Mouse (Mus musculus): ENCODE results near the gene Ptpa.
A peak's percentile ranks its signal among the peaks of the same experiment; 100 is the strongest.

Gene Ptpa

GRCm38 (mm10) chr2:30436809-30437208, 21.0 kb downstream of the Ptpa start:
- no peak for DNase-seq (ENCODE audit: low read depth, low spot score)

DNA sequence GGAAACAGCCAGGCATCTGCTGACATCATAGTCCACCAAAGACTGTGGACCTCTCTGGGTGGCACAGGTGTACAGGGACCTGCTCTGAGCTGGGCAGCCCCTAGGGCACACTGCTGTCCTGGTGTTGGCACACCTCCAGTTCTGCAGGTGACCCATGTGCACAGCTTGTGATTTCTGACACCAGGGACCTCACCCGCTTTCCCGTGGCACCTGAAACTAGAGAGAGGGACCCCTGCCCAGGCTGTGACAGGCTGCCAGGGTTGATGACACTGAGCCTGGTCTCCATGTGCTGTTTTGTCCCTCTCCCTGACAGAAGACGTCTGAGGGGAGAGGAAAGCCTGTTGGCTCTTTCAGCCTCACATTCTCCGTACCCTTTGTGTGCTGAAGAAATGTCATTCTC, 22.0 kb downstream of the Ptpa start:
- no peak for DNase-seq (ENCODE audit: low read depth, low spot score)

- DNase-seq (ENCODE audit: low read depth, low spot score) = no peak
Measured at GRCm38 (mm10) chr2:30439631-30440030, 23.8 kb downstream of the Ptpa start.

- DNase-seq (ENCODE audit: low read depth, low spot score) = no peak
Measured at GRCm38 (mm10) chr2:30440211-30440700, 24.4 kb downstream of the Ptpa start.

DNA sequence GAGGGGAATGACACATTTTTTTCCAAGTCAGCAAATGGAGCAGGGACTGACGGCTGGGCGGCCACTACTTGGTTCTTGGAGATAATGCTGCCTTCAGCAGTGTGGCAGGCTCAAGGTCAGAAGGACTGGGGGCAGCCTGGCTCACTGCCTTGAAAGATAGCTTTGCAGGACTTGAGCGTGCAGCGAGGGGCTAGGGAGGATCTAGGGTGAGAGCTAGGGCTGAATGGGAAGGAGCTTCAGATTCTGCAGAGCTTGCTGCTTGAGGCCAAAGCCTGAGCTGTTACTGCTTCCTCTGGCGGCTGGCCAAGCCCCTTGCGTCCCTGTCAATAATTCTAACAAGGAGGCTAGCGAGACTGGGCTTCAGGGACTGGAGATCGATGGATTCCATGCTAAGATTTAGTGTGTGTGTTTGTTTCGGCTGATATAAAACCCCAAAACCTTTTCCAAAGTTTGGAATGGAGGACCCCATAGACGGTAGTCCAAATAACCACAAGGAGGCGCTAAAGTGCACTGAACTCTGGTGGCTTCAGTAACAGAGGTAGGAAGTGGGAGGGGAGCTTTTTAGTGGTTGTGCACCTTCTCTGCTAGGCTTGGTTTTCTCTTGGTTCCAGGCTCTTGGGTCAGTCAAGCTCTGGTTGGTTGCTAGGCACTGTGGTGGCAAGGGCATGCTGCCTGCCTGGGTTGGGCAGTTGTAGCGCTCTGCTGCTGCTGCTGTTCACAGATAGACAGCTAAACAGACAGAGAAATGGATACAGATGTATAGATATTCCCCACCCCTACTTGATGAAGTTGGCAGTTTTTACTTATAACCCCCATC, 25.1 kb downstream of the Ptpa start:
- peak; percentile 66 for DNase-seq (ENCODE audit: low read depth, low spot score)

DNA sequence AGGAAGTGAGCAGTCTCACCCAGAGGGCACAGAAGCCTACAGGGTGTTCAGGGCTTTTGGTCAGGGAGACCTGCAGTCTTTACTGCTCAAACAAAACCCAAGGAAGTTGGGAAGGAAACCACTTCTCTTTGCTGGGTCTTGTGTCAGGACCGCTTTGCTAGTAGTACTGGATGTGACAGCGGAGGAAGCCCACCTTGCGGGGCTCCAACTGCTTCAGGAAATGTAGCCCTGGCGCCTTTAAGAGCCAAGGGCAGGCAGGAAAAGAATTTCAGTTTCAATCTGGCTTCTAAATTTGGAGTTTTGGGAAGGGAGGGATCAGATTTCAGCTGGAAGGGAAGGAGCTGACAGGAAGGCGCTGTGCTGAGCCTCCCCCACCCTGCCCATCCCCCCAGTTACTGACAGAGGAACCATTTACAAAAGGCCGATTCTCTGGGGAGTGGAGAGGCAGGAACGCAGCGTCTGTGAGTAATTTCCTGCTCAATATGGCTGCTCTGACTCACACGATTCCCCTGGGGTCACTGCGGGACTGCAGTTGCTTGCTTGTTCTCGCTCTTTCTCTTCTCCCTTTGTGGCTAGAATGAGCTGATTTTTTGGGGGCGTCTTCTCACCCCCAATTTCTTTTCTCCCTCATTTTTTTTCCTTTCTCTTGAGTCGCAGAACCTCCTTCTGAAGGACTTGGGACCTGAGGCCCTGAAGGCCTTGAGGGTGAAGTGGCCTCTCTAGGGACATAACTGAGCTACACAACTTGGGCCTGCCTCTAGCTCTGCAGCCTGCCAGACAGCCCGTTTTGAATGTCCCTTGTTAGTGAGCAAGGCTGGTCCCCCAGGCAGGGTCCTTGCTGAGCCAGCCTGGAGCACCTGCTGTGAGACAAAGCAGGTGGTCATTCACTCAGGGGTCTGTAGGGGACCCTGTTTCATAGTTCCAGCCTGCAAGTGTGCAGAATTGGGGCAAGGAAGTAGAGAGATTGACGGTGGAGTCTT, 26.0 kb downstream of the Ptpa start:
- DNase-seq (ENCODE audit: low read depth, low spot score) = peak; percentile 67

DNA sequence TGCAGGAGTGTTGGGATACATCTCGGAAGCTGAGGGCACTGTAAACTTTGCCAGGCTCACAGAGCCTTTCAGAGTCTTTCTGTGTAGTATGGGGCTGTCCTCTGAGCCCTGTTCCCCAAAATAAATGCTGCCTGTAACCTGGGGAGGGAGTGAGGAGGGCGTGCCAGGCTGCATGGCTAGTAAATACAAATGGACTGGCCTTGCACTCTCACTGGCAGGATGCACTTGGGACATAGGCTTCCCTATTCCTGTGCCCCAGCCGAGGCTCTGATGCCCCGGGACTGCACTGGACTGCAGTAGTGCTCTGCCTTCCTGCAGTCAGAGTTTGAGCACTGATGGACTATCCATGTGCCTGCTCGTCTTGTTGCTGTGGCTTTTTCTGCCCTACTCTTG, 26.7 kb downstream of the Ptpa start:
- DNase-seq (ENCODE audit: low read depth, low spot score) = no peak

DNA sequence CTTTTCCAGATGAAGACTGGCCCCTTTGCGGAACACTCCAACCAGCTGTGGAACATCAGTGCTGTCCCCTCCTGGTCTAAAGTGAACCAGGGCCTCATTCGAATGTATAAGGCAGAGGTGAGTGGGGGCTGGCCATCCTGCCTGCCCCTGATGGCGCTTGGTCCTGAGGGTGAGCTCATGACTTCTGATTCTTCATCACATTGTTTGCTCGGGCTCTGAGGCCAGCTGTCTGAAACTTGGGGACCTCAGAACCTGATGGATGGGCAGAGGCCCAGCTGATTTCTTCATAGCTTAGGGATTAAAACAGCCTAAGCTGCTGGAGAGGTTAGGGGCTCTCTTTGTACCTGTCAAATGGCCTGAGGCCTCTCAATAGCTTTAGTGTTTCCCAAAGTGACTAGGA, 27.4 kb downstream of the Ptpa start:
- DNase-seq (ENCODE audit: low read depth, low spot score) = no peak

GRCm38 (mm10) chr2:30444006-30444405, 28.2 kb downstream of the Ptpa start:
- DNase-seq (ENCODE audit: low read depth, low spot score) = no peak

DNA sequence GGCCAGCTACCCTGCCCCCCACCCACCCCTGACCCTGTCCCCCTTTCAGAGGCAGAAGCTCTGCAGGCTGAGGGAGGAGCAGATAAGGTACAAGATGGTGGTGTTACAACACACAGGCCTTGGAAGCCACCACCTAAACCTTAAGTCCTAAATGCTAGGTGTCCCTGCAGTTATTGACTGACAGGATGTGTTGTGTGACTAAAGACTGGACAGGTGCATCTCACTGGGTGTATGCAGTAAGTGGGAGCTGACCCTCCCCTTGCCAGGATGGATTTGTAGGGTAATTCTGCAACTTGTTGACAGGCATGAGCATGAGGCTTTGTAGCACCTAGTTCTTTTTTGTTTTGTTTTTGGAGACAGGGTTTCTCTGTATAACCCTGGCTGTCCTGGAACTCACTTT, 28.6 kb downstream of the Ptpa start:
- no peak for DNase-seq (ENCODE audit: low read depth, low spot score)

DNA sequence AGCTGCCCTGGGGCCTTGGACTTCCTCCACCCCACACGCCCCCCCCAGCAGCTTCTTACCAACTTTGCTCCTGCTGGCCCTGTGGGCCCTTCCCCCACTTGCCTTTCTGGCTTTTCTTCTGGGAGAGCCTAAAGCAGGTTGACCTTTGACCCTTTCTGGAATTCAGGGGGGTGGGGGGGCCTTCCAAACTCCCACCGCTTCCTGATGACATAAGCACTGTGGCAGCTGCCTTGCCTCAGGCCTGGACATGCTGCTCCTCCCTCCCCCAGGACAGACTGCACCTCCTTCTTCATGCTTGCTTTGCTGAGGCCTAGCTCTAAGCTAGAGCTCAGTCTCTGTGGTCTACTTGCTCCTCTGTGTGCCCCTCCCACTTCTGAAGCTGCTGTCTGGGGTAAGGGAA, 29.5 kb downstream of the Ptpa start:
- DNase-seq (ENCODE audit: low read depth, low spot score) = no peak

- no peak for DNase-seq (ENCODE audit: low read depth, low spot score)
Measured at GRCm38 (mm10) chr2:30446891-30447826, 31.3 kb downstream of the Ptpa start.

DNA sequence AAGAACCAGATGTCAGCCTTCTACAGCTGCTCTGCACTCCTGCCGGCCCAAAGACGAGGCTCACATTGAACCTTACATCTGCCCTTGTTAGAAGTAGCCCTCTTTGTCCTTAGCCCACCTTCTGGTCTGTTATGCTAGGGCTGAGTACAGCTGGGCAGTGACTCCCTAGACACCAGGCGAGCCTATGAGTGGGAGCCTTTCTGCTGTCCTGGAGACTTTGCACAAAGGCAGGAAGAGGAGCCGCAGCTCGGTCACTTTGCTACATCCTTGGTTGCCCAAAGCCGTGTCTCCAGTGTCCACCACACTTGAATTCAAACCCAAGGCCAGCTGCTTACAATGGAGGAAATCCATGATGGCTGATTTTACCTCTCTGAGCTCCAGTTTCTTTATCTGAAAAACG, 32.5 kb downstream of the Ptpa start:
- no peak for DNase-seq (ENCODE audit: low read depth, low spot score)

DNA sequence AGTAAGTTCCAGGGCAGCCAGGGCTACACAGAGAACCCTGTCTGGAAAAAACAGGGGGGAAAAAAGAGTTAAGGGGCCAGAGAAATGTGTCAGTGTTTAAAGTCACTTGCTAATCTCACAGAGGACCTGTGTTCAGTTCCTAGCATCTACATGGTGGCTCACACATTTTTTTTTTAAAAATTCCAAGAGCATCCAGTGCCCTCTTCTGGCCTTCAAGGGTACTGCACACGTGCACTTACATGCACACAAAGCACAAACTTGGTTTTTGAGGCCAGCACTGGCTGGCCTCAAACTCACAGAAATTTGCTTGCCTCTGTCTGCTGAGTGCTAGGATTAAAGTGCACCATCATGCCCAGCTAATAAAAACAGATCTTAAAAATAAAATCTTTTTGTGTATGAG, 34.7 kb downstream of the Ptpa start:
- DNase-seq (ENCODE audit: low read depth, low spot score) = no peak

GRCm38 (mm10) chr2:30451525-30451924, 35.7 kb downstream of the Ptpa start:
- DNase-seq (ENCODE audit: low read depth, low spot score) = no peak

- no peak for DNase-seq (ENCODE audit: low read depth, low spot score)
Measured at GRCm38 (mm10) chr2:30453570-30453969, 37.7 kb downstream of the Ptpa start.

DNA sequence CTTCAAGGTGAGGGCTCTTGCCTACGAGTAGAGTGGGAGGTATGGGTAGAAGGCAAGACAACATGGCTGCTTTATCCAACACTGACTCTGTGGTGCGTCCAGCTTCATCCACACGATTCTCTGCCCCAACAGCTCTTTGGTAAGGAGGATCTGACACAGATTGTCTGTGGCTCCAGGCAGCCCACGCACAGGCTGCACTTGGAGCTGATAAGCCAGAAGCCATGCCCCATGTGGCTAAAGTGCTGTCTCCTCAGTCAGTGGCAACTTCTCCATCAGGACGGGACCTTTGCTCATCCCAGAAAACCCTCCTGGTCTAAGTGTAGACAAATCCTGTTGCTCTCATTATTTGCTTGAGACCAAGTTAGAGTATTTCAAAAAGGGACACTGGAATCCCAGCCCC, 38.7 kb downstream of the Ptpa start:
- DNase-seq (ENCODE audit: low read depth, low spot score) = no peak

GRCm38 (mm10) chr2:30456104-30456980, 40.5 kb downstream of the Ptpa start:
- DNase-seq (ENCODE audit: low read depth, low spot score) = no peak

DNA sequence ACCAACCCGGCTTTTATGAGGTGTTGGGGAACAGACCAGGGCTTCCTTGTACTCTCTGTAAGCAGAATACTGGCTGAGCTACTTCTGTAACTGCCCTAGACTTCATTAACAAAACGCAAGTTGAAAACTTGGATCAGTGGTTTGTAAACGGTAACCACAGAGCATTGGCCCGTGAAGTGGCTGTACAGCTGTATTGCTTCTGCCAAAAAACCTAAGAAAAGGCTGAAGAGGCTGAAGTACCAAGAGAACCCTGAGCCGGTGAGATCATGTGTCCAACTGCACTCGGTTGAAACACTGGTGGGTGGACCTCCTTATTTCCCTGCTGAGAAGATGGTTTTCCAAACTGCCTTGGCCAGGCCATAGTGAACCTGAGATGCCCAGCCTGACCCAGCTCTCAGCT, 42.5 kb downstream of the Ptpa start:
- DNase-seq (ENCODE audit: low read depth, low spot score) = no peak

- DNase-seq (ENCODE audit: low read depth, low spot score) = no peak
Measured at GRCm38 (mm10) chr2:30459241-30459640, 43.4 kb downstream of the Ptpa start.

Data from WW6 (cell line).